Comparison of ENCODE assay signal across 8 mouse cellular contexts in the genomic region with DNA sequence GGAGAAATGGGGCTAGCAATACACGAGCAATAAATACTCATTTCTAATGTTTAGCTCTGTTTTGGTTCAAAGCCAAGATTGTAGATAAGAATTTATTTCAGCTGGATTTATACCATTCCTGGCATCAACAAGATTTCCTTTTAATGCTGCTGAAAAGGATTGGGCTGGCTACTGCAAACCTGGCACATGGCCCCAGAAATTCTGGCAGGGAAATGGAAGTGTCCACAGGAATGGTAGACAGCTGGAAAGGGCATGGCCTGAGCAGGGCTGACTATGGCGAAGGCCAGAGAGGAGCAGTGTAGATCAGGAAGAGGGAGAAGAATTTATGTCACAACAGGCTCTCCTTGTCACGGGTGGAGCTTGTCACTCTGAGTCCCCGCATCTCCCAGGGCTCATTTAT. TPM values are rescaled to one million over a fixed set of nuclear protein-coding genes. Genes with fewer than 3 reads are reported as not detected.
A peak's percentile ranks its signal among the peaks of the same experiment; 100 is the strongest.
DNase-seq lines count a peak whose midpoint lies in the region; ATAC-seq and TF ChIP-seq lines count a peak whose summit lies in the region.

No protein-coding gene starts in this region.

- peak; percentile 72 to 79 for DNase-seq in cerebellum, postnatal 10 days
- DNase-seq in cerebellum, adult 11 months: no peak
- peak; percentile 50 for DNase-seq in urinary bladder, postnatal 14 days (ENCODE audit: low spot score)
- no peak for DNase-seq in urinary bladder, adult 18-20 months (ENCODE audit: low spot score in 2 of 2)
- peak; percentile 79 for DNase-seq in kidney, postnatal 25 days
- no peak for DNase-seq in stomach, postnatal 0 days (ENCODE audit: low spot score)
- DNase-seq in frontal cortex, postnatal 25 days (ENCODE audit: low spot score in 2 of 2): no peak

- H3K4me3 ChIP-seq in stomach, postnatal 0 days (ENCODE audit: low read depth, low read length): no peak overlapping the region

- no peaks in the 10 kb centered on the region for H3K4me1 ChIP-seq in stomach, postnatal 0 days (replicated peaks; ENCODE audit: control insufficient read depth, insufficient read depth)

- no peak for TF ChIP-seq EP300 in stomach, postnatal 0 days (optimal IDR thresholded peaks at IDR 0.05)

- H3K27ac ChIP-seq in stomach, postnatal 0 days (replicated peaks): no peak overlapping the region

- no peaks in the 10 kb centered on the region for H3K9me3 ChIP-seq in stomach, postnatal 0 days (ENCODE audit: control insufficient read depth, low read length)

- ATAC-seq in stomach, postnatal 0 days (ENCODE audit: low FRiP score, low TSS enrichment): peak; percentile 35; the same call in 1 of the 2 replicates
- no peak for ATAC-seq in activated CD4-positive, CD25-positive, alpha-beta regulatory T cell, adult 4 months

- 30% methylated on average over 4 of the region's 4 CpGs for WGBS in stomach, postnatal 0 days

- H3K9ac ChIP-seq in stomach, postnatal 0 days (ENCODE audit: low read length): no peak overlapping the region

- no peak overlapping the region for H3K4me2 ChIP-seq in stomach, postnatal 0 days (replicated peaks; ENCODE audit: low read depth)

- no peaks in the 10 kb centered on the region for H3K27me3 ChIP-seq in stomach, postnatal 0 days (ENCODE audit: control insufficient read depth, insufficient read depth, low read length)

- no peak for TF ChIP-seq CTCF in stomach, postnatal 0 days (IDR thresholded peaks at IDR 0.05; ENCODE audit: low read depth)

- H3K36me3 ChIP-seq in stomach, postnatal 0 days (ENCODE audit: control insufficient read depth, insufficient read depth, low read length): no peaks in the 10 kb centered on the region

RNA-seq across cellular contexts. Expression of a gene that starts 14.5 kb away (rescaled TPM):
- 0.74 and 0.96 TPM in 2 replicates for polyA plus RNA-seq in stomach, postnatal 0 days (2015; fragmentation: Nextera tagmentation; extraction: Ambion mirVana)
- polyA plus RNA-seq in activated CD4-positive, CD25-positive, alpha-beta regulatory T cell, adult 4 months (2017; shearing (Covaris generic)): 10 to 100 TPM; 11.2 to 12.3 TPM

Comparison
In these comparisons a context has a peak if more than half of its experiments do, and no peak if none do; other contexts are left out.
1. DNase-seq: peak in cerebellum, postnatal 10 days (2 of 2), urinary bladder, postnatal 14 days (single experiment) and kidney, postnatal 25 days (2 of 2); none in cerebellum, adult 11 months (single experiment), urinary bladder, adult 18-20 months (0 of 2), stomach, postnatal 0 days (single experiment) and frontal cortex, postnatal 25 days (0 of 2).